14 mouse cellular contexts compared by ENCODE assay signal in the genomic region with DNA sequence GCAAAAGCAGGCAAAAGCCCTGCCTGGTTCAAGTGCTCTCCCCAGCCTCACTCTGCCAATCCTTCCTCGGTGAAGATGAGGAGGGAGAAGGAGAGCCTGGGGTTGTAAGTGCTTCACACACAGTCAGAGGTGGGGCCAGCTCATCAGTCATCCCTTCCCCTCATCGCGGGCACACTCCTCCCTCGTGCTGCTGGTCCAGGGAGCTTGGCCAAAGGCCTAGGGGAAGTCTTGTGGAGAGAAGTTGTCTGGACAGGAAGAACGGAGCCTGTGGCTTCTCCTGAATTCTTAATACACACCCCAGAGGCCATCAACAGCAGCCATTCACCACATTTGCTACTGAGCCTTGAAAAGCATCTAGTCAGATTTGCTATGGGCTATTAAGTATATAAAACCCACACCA.
"Had no signal": no experiment of that assay in that cellular context is flagged by ENCODE, and none has a peak within 500 bp of the region (broad histone marks: within the 10 kb centered on the region; RNA-seq: fewer than 3 reads in every experiment).

No protein-coding gene starts in this region.

- DNase-seq: forebrain, postnatal 0 days; gastrocnemius, postnatal 36 days; heart, adult 11 months; heart, adult 2 months; heart, postnatal 14 days; heart, postnatal 36 days; kidney, adult 11 months; kidney, adult 2 months; kidney, adult 9 months; kidney, postnatal 36 days; layer of hippocampus, postnatal 36 days had no signal

- ATAC-seq: forebrain, postnatal 0 days; hindbrain, postnatal 0 days; intestine, embryonic 16.5 days; liver, embryonic 12.5 days had no signal
